Mouse (Mus musculus) heart, postnatal 4 days (tissue): ENCODE measurements around the gene Bloc1s1. TPM values are rescaled to one million over a fixed set of nuclear protein-coding genes. Genes with fewer than 3 reads are reported as not detected.

Source experiments
- DNase-seq: peaks from one replicate; pipeline ENCODE4 v3.0.0; 2021
- total RNA-seq, 2 experiments: library from RNA; stranded (reverse); gene quantifications; 2 replicates each; pipeline ENCODE4 v1.2.3; 2021

Gene Bloc1s1
- total RNA-seq, 2 experiments from 2014 or later = 152 to 180 TPM

DNA sequence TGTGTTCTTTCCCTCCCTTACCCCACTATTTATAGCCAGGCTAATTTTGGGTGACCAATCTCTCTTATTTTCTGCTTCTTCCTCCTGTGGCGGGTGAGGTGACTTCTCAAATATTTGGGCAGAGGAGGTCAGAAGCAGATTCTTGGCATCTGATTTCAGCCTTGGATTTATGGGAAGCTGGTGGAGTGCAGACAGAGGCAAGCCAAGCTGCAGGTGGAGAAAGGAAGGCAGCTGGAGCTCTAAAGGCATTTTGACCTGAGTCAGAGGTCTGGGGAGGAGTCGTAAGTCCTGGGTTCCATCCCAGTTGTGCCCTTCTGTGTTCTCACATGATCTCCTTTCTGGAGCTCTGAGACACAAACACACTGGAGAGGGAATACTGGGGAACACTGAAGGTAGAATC is 7.6 kb upstream of the Bloc1s1 start:
- DNase-seq = peak; percentile 22

GRCm38 (mm10) chr10:128929638-128930378 is 6.0 kb upstream of the Bloc1s1 start:
- peak; percentile 49 for DNase-seq

DNA sequence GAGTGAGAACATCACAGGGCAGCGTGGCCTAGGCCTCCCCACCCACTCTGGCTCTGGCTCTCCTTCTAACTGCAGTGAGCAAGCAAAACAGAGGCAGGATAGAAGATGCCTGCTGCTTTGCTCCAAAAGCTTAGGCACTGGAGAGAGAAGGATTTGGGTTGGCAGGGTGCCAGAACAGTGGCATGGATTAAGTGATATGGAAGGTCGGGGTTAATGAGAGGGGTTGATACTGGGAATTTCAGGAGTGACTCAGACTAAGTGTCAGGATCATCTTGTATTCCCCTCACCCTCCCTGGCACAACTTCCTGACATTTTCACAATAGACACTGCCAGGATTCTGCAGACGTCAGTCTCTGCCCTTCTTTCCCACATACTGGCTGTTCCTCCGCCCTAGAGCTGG is 4.5 kb upstream of the Bloc1s1 start:
- no peak for DNase-seq

DNA sequence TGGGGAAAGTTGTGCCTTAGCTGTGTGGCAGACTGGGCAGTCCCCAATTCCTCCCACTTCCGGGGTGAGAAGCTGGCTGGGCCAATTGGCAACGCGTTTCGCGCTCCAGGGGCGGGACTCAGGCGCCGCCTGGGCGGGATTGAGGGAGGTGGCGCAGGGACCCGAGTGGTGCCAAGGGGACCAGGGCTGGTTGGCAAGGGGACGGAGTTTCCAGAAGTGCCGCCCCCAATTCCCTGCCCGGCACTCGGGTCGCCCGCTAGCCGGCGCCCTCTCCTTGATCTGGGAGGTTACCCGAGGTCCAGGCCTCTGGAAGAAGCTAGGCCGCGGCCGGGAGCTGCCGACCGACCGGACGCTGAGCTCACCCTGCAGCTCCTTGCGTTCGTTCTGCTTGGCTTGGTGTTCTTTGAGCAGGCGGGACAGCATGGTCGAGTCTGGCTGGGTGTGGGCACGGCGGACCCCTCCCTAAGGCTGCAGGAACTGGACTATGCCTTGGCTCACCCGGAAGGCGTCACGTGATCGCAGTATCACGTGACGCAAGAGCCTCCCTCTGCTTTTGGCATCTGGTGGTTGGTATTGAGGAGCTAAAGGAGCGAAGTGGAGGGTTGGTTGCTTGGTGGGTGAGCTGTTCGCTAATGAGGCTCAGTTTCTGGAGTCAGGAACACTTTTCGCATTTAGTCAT is 683 bp downstream of the Bloc1s1 start:
- DNase-seq = peak; percentile 96

DNA sequence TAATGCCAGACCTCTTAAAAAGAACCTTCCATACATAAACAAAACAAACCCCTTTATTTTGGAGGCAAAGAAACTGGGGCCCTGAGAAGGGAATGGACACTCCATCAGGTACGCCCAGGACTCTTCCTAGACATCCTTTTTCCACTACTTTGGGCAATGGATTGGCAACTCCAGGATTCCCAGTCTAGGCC is 1.1 kb downstream of the Bloc1s1 start, which contains the start of gene Rdh5:
Rdh5 (minus strand) TSS at position 67 of the 191 bp plus-strand sequence.
- DNase-seq = no peak

DNA sequence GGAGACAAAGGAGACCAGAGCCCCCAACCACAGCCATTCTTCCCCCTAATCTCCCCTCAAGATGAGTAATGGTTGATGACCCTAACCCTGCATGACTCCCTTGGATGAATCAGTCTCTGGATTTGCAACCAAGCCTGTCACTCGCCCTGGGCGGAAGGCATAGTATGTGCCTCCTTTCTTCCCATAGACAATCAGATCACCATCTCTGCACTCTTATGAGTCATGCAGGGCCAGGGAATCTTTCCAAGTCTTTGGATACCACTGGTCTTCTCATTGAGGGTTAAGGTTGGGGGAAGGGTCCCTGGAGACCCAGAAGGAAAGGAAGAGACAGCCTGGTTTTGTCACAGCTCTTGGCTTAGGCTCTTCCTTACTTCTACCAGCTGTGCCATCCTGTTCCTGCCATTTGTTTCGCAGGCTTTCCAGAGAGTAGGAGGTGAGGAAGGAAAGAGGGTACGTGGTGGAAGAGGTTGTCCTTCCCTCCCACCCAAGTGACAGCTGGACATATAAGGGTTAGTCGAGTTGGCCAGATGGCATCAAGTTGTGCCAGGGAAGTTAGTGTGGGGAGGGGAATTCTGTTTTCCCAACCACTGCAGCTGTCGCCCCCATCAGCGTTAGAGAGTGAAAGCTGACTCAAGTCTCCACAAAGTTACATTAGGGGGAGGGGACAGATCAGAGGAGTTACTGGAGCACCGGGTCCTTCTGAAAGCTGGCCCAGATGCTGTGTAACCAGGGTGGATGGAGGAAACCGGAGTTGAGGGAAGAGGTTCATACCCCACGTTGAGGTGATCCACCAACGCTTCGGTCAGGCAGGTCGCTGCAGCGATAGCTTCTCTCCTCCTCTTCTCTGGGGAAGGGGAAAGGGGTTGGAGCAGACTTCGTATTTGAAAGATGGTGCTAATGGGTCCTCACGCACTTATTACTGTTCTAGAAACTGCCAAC is 1.7 kb downstream of the Bloc1s1 start:
- DNase-seq = no peak

DNA sequence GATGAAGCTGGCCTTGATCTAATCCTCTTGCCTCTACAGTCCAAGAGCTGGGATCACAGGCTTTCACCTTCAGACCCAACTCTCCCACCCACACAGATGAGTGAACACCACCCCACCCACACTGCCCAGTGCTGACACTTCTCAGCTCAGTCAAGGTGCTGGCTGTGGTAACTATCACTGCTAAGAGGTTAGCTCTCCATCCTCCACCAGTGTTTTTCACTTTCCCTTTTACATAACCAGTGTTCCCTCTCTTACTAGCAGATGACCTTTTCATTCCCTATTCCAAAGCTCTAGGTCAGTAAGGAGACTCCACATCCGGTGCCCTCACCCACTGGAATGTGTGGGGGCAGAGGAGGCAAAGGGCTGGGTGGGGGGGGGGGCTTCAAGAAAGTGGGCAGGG is 2.6 kb downstream of the Bloc1s1 start:
- DNase-seq = no peak

DNA sequence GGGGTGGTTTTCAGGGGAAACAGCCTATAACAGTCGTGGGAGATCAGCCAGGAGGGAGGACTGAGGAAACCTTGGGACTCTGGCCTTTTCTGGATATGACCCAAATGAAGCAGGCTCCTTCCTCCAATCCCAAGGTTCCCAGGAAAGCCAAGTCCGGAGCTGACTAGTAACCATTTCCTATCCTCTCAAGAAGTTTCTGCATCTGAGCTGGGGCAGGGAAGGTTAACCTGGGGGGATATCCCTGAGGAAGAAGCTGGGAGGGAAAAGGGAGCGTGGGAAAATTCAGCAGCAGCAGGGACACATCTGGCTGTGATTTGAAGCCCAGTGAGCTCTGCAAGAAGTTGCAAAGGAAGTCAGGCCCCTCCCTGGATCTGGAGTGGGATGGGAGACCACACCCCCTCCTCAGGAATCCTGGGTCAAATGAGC is 3.1 kb downstream of the Bloc1s1 start:
- peak; percentile 50 for DNase-seq

- no peak for DNase-seq
Measured at GRCm38 (mm10) chr10:128919966-128920365, 3.9 kb downstream of the Bloc1s1 start.

GRCm38 (mm10) chr10:128919203-128919631 is 4.6 kb downstream of the Bloc1s1 start:
- DNase-seq = peak; percentile 45

DNA sequence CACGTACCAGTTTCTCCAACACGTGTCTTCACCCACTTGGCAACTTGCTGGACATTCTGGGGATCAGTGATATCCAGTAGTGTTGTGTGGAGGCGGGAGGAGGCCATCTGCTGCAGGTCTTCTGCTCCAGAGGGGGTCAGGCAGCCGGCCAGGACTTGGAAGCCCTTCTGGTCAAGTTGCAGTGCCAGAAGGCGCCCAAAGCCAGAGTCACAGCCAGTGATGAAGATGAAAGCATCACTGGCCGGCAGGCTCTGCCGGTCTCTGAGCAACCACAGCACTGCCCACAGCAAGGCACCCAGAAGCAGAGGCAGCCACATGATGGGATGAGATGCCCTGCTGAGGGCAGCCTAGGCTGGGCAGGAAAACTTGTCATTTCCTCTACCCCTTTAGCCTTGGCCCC is 5.6 kb downstream of the Bloc1s1 start:
- DNase-seq = peak; percentile 55

DNA sequence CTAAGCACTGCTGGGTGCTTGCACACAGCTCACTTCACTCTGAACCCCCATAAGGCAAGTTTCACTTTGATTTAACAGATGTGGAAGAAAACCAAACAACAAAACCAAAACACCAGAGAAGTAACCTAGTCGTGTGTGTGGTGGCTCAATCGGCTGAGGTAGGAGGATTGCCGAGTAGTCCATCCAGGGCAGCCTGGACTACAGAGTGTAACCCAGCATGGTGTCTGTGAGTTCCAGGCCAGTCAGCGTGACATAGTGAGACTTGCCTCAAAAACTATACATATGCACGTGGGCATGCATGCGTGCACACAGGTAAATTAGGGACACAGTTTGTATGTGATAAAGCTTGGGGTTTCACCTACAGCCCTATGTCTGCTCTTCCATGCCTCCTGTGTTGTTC is 6.4 kb downstream of the Bloc1s1 start:
- no peak for DNase-seq

GRCm38 (mm10) chr10:128916665-128917064 is 7.2 kb downstream of the Bloc1s1 start:
- no peak for DNase-seq

DNA sequence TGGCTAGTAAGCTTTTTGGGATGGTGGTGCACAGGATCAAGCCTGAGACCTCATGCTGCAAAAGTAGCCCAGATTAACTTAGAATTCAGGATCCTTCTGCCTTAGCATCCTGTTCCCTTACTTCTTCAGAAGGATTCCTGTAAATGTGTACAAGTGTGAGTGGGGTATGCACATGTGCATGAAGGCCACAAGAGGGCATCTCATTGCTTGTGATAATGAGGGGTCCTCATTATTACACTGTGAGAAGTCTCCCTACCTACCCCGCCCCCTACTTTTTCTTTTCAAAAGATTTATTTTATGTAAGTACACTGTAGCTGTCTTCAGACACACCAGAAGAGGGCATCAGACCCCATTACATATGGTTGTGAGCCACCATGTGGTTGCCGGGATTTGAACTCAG is 8.3 kb downstream of the Bloc1s1 start:
- DNase-seq = no peak

- no peak for DNase-seq
Measured at GRCm38 (mm10) chr10:128913696-128914095, 10.1 kb downstream of the Bloc1s1 start.

DNA sequence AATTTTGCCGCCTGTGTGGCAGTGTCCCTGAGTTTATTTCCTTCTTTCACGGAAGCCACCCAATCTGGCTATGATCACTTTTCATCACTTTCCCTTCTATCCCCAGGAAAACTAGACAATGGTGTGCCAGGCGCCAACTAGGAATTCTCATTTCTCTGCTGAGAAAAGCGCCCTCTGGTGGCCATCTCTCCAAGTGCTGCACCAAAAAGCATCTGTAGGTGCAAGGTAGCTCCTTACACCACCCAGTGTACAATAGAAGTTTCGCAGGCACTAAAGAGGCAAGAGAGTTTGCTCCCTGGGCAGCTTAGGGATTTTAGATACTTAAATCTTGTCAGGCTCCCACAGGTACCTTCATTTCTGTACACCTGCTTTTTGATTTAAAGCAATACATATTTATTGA is 10.6 kb downstream of the Bloc1s1 start:
- peak; percentile 95 for DNase-seq

GRCm38 (mm10) chr10:128912791-128913190 is 11.0 kb downstream of the Bloc1s1 start:
- DNase-seq = no peak

- no peak for DNase-seq
Measured at GRCm38 (mm10) chr10:128912268-128912667, 11.6 kb downstream of the Bloc1s1 start.

GRCm38 (mm10) chr10:128911430-128911829 is 12.4 kb downstream of the Bloc1s1 start:
- DNase-seq = no peak

DNA sequence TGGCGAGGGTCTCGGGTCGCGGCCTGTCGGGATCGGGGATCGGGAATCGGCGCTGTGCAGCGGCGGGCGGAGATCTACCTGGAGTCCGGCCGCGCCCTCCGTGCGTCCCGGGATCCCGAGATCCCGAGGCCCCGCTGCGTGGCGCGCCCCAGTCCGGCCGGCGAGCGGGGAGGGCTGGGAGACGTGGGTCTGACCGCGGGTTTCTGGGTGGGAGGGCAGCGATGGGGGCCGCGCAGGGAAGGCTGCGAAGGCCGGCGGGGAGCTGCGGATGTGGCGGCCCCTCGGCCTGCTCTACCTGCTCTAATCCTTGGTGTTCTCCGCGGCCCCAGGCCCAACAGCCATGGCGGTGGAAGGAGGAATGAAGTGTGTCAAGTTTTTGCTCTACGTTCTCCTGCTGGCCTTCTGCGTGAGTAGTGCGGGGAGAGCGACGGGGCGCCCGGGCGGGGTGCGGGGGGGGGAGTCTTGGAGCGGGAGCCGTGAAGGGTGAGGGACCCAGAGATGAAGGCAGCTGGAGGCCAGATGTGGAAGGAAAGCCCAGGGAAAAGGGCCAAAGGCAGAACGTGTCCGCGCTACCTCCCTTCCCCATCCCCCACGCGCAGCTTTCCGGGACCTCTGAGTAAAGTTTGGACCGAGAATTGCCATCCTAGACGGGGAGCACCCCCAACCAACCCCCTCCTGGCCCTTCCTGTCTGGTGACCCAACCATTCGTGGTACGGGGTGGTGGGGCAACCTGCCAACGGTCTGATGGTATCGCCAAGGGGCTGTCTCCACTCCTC is 13.6 kb downstream of the Bloc1s1 start:
- DNase-seq = peak; percentile 72

GRCm38 (mm10) chr10:128909567-128910028 is 14.2 kb downstream of the Bloc1s1 start:
- DNase-seq = peak; percentile 92

DNA sequence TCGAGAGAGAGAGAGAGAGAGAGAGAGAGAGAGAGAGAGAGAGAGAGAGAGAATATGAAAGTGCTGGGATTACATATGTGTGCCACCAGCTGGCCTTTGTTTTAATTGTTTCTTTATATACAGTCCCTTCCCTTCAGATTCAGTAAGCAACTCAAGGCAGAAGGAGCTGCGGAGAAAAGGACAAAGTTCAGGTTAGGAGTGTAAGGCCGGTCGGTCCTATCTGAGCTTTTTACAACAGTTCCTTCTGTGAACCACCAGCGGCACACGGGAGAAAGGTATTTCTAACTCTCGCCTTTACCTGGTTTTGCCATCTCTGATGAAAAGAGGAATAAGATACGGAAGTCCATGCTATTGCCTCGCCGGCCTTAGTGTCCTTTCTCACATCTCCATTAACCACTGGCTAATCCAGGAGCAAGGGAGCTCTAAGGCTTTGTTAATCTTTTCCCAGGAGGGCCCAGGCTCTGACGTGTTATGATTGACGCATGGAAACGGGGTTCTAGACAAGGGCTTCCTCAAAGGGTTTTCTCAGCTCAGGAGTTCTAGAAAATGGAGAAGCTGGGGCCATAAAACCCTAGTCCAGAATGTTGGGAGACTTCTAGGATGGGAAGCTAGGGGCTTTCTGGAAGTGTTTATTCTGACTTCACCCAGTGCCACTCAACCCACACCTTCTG is 14.9 kb downstream of the Bloc1s1 start:
- no peak for DNase-seq
